Mouse (Mus musculus): ENCODE results near the gene Ralb. TPM values are rescaled to one million over a fixed set of nuclear protein-coding genes. Genes with fewer than 3 reads are reported as not detected.
A peak's percentile ranks its signal among the peaks of the same experiment; 100 is the strongest.

Gene Ralb
- polyA plus RNA-seq, 1 experiment from 2014 or later, result 102 TPM

- 95% methylated on average over 7 of the region's 7 CpGs for WGBS
- no peak for ATAC-seq (replicated peaks; ENCODE audit: insufficient number of reproducible peaks, low FRiP score, low TSS enrichment, low read depth)
Observed at GRCm38 (mm10) chr1:119474671-119475070, 29.9 kb downstream of the Ralb start.

GRCm38 (mm10) chr1:119472648-119473047 lies 31.9 kb downstream of the Ralb start:
- no peak for DNase-seq (ENCODE audit: low spot score)
- no peak for ATAC-seq (replicated peaks; ENCODE audit: insufficient number of reproducible peaks, low FRiP score, low TSS enrichment, low read depth)
- Histone ChIP-seq H3K27me3 (ENCODE audit: control insufficient read depth, insufficient read depth, low read length) (no peaks in the 10 kb centered on the region), H3K4me1 (ENCODE audit: control insufficient read depth, insufficient read depth, low read length) (no peaks in the 10 kb centered on the region), H3K9ac (replicated peaks; ENCODE audit: low read length) (no peak overlapping the region), H3K4me3 (ENCODE audit: low read depth, low read length) (no peak overlapping the region), H3K4me2 (ENCODE audit: low read depth, low read length) (no peak overlapping the region), H3K27ac (replicated peaks; ENCODE audit: low read depth, low read length) (no peak overlapping the region), H3K9me3 (replicated peaks; ENCODE audit: control insufficient read depth, low read length) (no peaks in the 10 kb centered on the region), H3K36me3 (replicated peaks; ENCODE audit: control insufficient read depth, insufficient read depth, low read depth, low read length) (peaks cover 3% of the 10 kb centered on the region; the same call in 1 of the 2 replicates)
- 58% methylated on average over 11 of the region's 11 CpGs for WGBS

More at GRCm38 (mm10) chr1:119474671-119475070, 29.9 kb downstream of the Ralb start:
- Histone ChIP-seq H3K9ac (replicated peaks; ENCODE audit: low read length) (no peak overlapping the region), H3K27me3 (ENCODE audit: control insufficient read depth, insufficient read depth, low read length) (no peaks in the 10 kb centered on the region), H3K4me3 (ENCODE audit: low read depth, low read length) (no peak overlapping the region), H3K36me3 (replicated peaks; ENCODE audit: control insufficient read depth, insufficient read depth, low read depth, low read length) (peaks cover 3% of the 10 kb centered on the region; the same call in 1 of the 2 replicates), H3K27ac (replicated peaks; ENCODE audit: low read depth, low read length) (no peak overlapping the region), H3K4me1 (ENCODE audit: control insufficient read depth, insufficient read depth, low read length) (no peaks in the 10 kb centered on the region), H3K9me3 (replicated peaks; ENCODE audit: control insufficient read depth, low read length) (no peaks in the 10 kb centered on the region), H3K4me2 (ENCODE audit: low read depth, low read length) (no peak overlapping the region)
- DNase-seq (ENCODE audit: low spot score), result no peak

GRCm38 (mm10) chr1:119471793-119472396 lies 32.7 kb downstream of the Ralb start:
- Histone ChIP-seq H3K36me3 (replicated peaks; ENCODE audit: control insufficient read depth, insufficient read depth, low read depth, low read length) (peaks cover 3% of the 10 kb centered on the region; the same call in 1 of the 2 replicates), H3K9ac (replicated peaks; ENCODE audit: low read length) (no peak overlapping the region), H3K4me1 (ENCODE audit: control insufficient read depth, insufficient read depth, low read length) (no peaks in the 10 kb centered on the region), H3K9me3 (replicated peaks; ENCODE audit: control insufficient read depth, low read length) (no peaks in the 10 kb centered on the region), H3K4me2 (ENCODE audit: low read depth, low read length) (no peak overlapping the region), H3K27me3 (ENCODE audit: control insufficient read depth, insufficient read depth, low read length) (no peaks in the 10 kb centered on the region), H3K27ac (replicated peaks; ENCODE audit: low read depth, low read length) (no peak overlapping the region), H3K4me3 (ENCODE audit: low read depth, low read length) (no peak overlapping the region)
- DNase-seq (ENCODE audit: low spot score) (no peak), ATAC-seq (replicated peaks; ENCODE audit: insufficient number of reproducible peaks, low FRiP score, low TSS enrichment, low read depth) (no peak)
- 56% methylated on average over 14 of the region's 14 CpGs for WGBS

- DNase-seq (ENCODE audit: low spot score) (peak; percentile 79), ATAC-seq (replicated peaks; ENCODE audit: insufficient number of reproducible peaks, low FRiP score, low TSS enrichment, low read depth) (no peak)
- no peaks in the 10 kb centered on the region for H3K4me1 ChIP-seq (ENCODE audit: control insufficient read depth, insufficient read depth, low read length)
- no peaks in the 10 kb centered on the region for H3K9me3 ChIP-seq (replicated peaks; ENCODE audit: control insufficient read depth, low read length)
- H3K4me2 ChIP-seq (ENCODE audit: low read depth, low read length), result no peak overlapping the region
- no peak overlapping the region for H3K4me3 ChIP-seq (ENCODE audit: low read depth, low read length)
- H3K36me3 ChIP-seq (replicated peaks; ENCODE audit: control insufficient read depth, insufficient read depth, low read depth, low read length), result no peaks in the 10 kb centered on the region
- no peak overlapping the region for H3K27ac ChIP-seq (replicated peaks; ENCODE audit: low read depth, low read length)
- no peaks in the 10 kb centered on the region for H3K27me3 ChIP-seq (ENCODE audit: control insufficient read depth, insufficient read depth, low read length)
- H3K9ac ChIP-seq (replicated peaks; ENCODE audit: low read length), result no peak overlapping the region
- 41% methylated on average over 2 of the region's 2 CpGs for WGBS
Observed at GRCm38 (mm10) chr1:119463386-119463785, 41.2 kb downstream of the Ralb start.

- ATAC-seq (replicated peaks; ENCODE audit: insufficient number of reproducible peaks, low FRiP score, low TSS enrichment, low read depth) (no peak), DNase-seq (ENCODE audit: low spot score) (no peak)
- WGBS, result 75% methylated on average over 2 of the region's 2 CpGs
Observed at GRCm38 (mm10) chr1:119460062-119460461, 44.5 kb downstream of the Ralb start.

GRCm38 (mm10) chr1:119457993-119458605 lies 46.5 kb downstream of the Ralb start:
- ATAC-seq (replicated peaks; ENCODE audit: insufficient number of reproducible peaks, low FRiP score, low TSS enrichment, low read depth) (no peak), DNase-seq (ENCODE audit: low spot score) (peak; percentile 89)
- Histone ChIP-seq H3K36me3 (replicated peaks; ENCODE audit: control insufficient read depth, insufficient read depth, low read depth, low read length) (no peaks in the 10 kb centered on the region), H3K4me1 (ENCODE audit: control insufficient read depth, insufficient read depth, low read length) (no peaks in the 10 kb centered on the region), H3K27me3 (ENCODE audit: control insufficient read depth, insufficient read depth, low read length) (no peaks in the 10 kb centered on the region), H3K9ac (replicated peaks; ENCODE audit: low read length) (no peak overlapping the region), H3K9me3 (replicated peaks; ENCODE audit: control insufficient read depth, low read length) (no peaks in the 10 kb centered on the region), H3K4me2 (ENCODE audit: low read depth, low read length) (no peak overlapping the region), H3K4me3 (ENCODE audit: low read depth, low read length) (no peak overlapping the region), H3K27ac (replicated peaks; ENCODE audit: low read depth, low read length) (no peak overlapping the region)
- 18% methylated on average over 10 of the region's 10 CpGs for WGBS

More at GRCm38 (mm10) chr1:119460062-119460461, 44.5 kb downstream of the Ralb start:
- Histone ChIP-seq H3K4me3 (ENCODE audit: low read depth, low read length) (no peak overlapping the region), H3K4me1 (ENCODE audit: control insufficient read depth, insufficient read depth, low read length) (no peaks in the 10 kb centered on the region), H3K4me2 (ENCODE audit: low read depth, low read length) (no peak overlapping the region), H3K36me3 (replicated peaks; ENCODE audit: control insufficient read depth, insufficient read depth, low read depth, low read length) (no peaks in the 10 kb centered on the region), H3K27me3 (ENCODE audit: control insufficient read depth, insufficient read depth, low read length) (no peaks in the 10 kb centered on the region), H3K27ac (replicated peaks; ENCODE audit: low read depth, low read length) (no peak overlapping the region), H3K9ac (replicated peaks; ENCODE audit: low read length) (no peak overlapping the region), H3K9me3 (replicated peaks; ENCODE audit: control insufficient read depth, low read length) (no peaks in the 10 kb centered on the region)

- Histone ChIP-seq H3K27ac (replicated peaks; ENCODE audit: low read depth, low read length) (no peak overlapping the region), H3K4me2 (ENCODE audit: low read depth, low read length) (no peak overlapping the region)
- WGBS, result 60% methylated on average over 5 of the region's 5 CpGs
Observed at GRCm38 (mm10) chr1:119457528-119457855, 47.1 kb downstream of the Ralb start.

More at GRCm38 (mm10) chr1:119457528-119457855, 47.1 kb downstream of the Ralb start:
- H3K9me3 ChIP-seq (replicated peaks; ENCODE audit: control insufficient read depth, low read length), result no peaks in the 10 kb centered on the region
- H3K27me3 ChIP-seq (ENCODE audit: control insufficient read depth, insufficient read depth, low read length), result no peaks in the 10 kb centered on the region
- H3K36me3 ChIP-seq (replicated peaks; ENCODE audit: control insufficient read depth, insufficient read depth, low read depth, low read length), result no peaks in the 10 kb centered on the region
- DNase-seq (ENCODE audit: low spot score), result no peak
- no peaks in the 10 kb centered on the region for H3K4me1 ChIP-seq (ENCODE audit: control insufficient read depth, insufficient read depth, low read length)
- H3K4me3 ChIP-seq (ENCODE audit: low read depth, low read length), result no peak overlapping the region
- no peak overlapping the region for H3K9ac ChIP-seq (replicated peaks; ENCODE audit: low read length)
- 0 out of 2 replicates have a peak, but pooled peaks have one; percentile 31 for ATAC-seq (replicated peaks; ENCODE audit: insufficient number of reproducible peaks, low FRiP score, low TSS enrichment, low read depth)
